Mouse (Mus musculus): Measurements from ENCODE around the gene Olfr541. TPM values are rescaled to one million over a fixed set of nuclear protein-coding genes. Genes with fewer than 3 reads are reported as not detected.
"Not testable (repeated sequence)": the region's sequence is repeated elsewhere in the genome, so short reads cannot be mapped to it uniquely, and the experiment has no call there.

The Olfr541 gene
- not detected for polyA plus RNA-seq (2012; fragmentation: generic; extraction: Trizol)
- long read RNA-seq, experiment 1, result 0 reads
- long read RNA-seq, experiment 2, result 0 reads

DNA sequence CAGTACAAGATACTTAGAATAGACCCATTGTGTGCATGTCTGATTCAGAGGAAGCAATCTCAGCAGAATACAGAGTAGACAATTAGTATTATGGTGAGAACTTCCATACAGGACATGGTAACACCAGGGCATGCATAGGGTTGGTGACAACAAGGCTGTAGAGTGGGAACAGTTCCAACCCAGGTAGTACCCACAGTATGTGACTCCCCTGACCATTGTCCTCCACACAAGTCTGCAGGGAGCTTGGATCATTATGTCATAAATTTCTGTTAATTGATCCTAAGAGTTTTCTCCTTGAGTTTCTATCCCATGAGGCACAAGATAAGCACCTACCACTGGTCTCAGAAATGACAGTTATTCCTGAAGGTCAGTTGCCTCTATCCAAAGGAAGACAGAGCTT, at the start of gene Olfr541:
Gene Olfr541, plus strand, starts transcription at position 301 of the 400 bp plus-strand sequence.
- Histone ChIP-seq H3ac (ENCODE audit: control insufficient read depth, insufficient read length, low read depth) (no peak within 1 kb of the TSS), H3K27me3 (ENCODE audit: control insufficient read depth, insufficient read depth, insufficient read length) (no peaks in the 10 kb centered on the region), H3K79me3 (ENCODE audit: low read depth) (no peaks in the 10 kb centered on the region), H3K36me3 (ENCODE audit: control insufficient read depth, insufficient read depth) (no peaks in the 10 kb centered on the region), H3K79me2 (ENCODE audit: control insufficient read depth, insufficient read depth) (no peaks in the 10 kb centered on the region), H3K4me3 (ENCODE audit: insufficient read depth, poor library complexity, severe bottlenecking) (no peak within 1 kb of the TSS)
- no peak for TF ChIP-seq MAX (IDR thresholded peaks at IDR 0.05)
- TF ChIP-seq MYOD1 (IDR thresholded peaks at IDR 0.05; ENCODE audit: control insufficient read depth, insufficient read length, low read depth), result no peak
- TF ChIP-seq CEBPB (IDR thresholded peaks at IDR 0.05; ENCODE audit: low read depth), result no peak
- TF ChIP-seq FOSL1 (IDR thresholded peaks at IDR 0.05; ENCODE audit: insufficient read depth, low read length, poor library complexity, severe bottlenecking), result no peak
- no peak for TF ChIP-seq MYOG (IDR thresholded peaks at IDR 0.05; ENCODE audit: control insufficient read depth, extremely low read depth, insufficient read length)
- TF ChIP-seq USF1 (IDR thresholded peaks at IDR 0.05; ENCODE audit: low read depth), result no peak
- no peak for TF ChIP-seq CTCF (IDR thresholded peaks at IDR 0.05; ENCODE audit: control insufficient read depth, insufficient read depth, insufficient read length)

DNA sequence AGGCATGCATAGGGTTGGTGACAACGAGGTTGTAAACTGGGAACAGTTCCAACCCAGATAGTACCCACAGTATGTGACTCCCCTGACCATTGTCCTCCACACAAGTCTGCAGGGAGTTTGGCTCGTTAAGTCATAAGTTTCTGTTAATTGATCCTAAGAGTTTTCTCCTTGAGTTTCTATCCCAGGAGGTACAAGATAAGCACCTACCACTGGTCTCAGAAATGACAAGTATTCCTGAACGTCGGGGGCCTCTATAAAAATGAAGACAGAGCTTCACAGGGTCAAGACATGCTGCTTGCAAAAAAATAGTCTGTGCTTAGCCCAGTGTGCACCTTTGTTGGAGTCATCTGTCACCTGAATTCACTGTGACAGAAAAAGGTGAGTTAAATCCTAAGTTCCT, 37.4 kb upstream of the Olfr541 start, which contains the start of gene Olfr539:
Gene Olfr539, plus strand, starts transcription at position 301 of the 400 bp plus-strand sequence.
- H3K79me2 ChIP-seq (ENCODE audit: control insufficient read depth, insufficient read depth), result no peaks in the 10 kb centered on the region
- H3K79me3 ChIP-seq (ENCODE audit: low read depth), result no peaks in the 10 kb centered on the region
- TF ChIP-seq MYOD1 (IDR thresholded peaks at IDR 0.05; ENCODE audit: control insufficient read depth, insufficient read length, low read depth) (no peak), MYOG (IDR thresholded peaks at IDR 0.05; ENCODE audit: control insufficient read depth, extremely low read depth, insufficient read length) (no peak), CTCF (IDR thresholded peaks at IDR 0.05; ENCODE audit: control insufficient read depth, insufficient read depth, insufficient read length) (no peak), CEBPB (IDR thresholded peaks at IDR 0.05; ENCODE audit: low read depth) (no peak), MAX (IDR thresholded peaks at IDR 0.05) (no peak), FOSL1 (IDR thresholded peaks at IDR 0.05; ENCODE audit: insufficient read depth, low read length, poor library complexity, severe bottlenecking) (no peak), USF1 (IDR thresholded peaks at IDR 0.05; ENCODE audit: low read depth) (no peak)
- no peaks in the 10 kb centered on the region for H3K36me3 ChIP-seq (ENCODE audit: control insufficient read depth, insufficient read depth)
- H3K27me3 ChIP-seq (ENCODE audit: control insufficient read depth, insufficient read depth, insufficient read length), result no peaks in the 10 kb centered on the region
- H3ac ChIP-seq (ENCODE audit: control insufficient read depth, insufficient read length, low read depth), result no peak within 1 kb of the TSS
- no peak within 1 kb of the TSS for H3K4me3 ChIP-seq (ENCODE audit: insufficient read depth, poor library complexity, severe bottlenecking)

DNA sequence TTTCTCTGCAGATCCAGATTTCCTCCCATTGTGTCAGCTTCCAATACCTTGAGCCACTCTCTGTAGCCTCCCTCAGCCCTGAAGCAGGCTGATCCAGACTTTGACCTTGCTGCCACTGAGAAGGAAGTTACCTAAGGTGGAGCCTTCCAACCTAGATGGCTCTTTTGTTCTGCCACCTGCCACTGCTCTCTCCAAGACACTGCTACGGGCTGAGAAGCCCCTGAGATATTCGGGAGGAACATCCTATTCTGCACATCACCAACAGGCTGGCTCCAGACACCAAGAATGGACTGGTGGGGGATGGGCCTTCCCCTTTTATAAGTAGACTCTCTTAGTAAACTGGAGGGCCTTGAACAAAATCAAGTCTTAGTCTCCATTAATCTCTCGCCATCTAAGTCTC, 26.4 kb upstream of the Olfr541 start:
- H3ac ChIP-seq (ENCODE audit: control insufficient read depth, insufficient read length, low read depth); H3K79me2 ChIP-seq (ENCODE audit: control insufficient read depth, insufficient read depth); H3K79me3 ChIP-seq (ENCODE audit: low read depth); H3K36me3 ChIP-seq (ENCODE audit: control insufficient read depth, insufficient read depth); H3K4me3 ChIP-seq (ENCODE audit: insufficient read depth, poor library complexity, severe bottlenecking); H3K27me3 ChIP-seq (ENCODE audit: control insufficient read depth, insufficient read depth, insufficient read length): not testable (repeated sequence)

DNA sequence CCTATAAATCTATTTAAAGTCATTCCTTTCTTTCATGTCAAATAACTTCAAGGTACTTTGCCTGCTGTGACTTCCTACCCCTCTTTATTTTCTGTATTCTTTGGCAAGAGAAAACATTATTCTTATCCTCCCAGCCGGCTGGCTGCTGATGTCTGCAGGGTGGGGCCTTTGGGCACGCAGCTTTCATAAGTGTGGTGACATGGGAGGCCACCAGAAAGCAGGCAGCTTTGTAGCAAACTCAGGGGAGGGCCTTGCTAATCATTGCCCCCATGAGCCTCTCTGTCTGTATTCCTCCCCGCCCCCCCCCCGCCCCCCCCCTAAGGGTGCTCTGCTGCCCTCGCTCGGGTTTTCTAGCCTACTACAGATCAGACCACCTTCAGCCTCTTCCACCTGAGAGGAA, 21.2 kb upstream of the Olfr541 start:
- Histone ChIP-seq H3K27me3 (ENCODE audit: control insufficient read depth, insufficient read depth, insufficient read length) (peaks cover 3% of the 10 kb centered on the region), H3K79me2 (ENCODE audit: control insufficient read depth, insufficient read depth) (no peaks in the 10 kb centered on the region), H3K36me3 (ENCODE audit: control insufficient read depth, insufficient read depth) (no peaks in the 10 kb centered on the region), H3ac (ENCODE audit: control insufficient read depth, insufficient read length, low read depth) (no peak overlapping the region), H3K4me3 (ENCODE audit: insufficient read depth, poor library complexity, severe bottlenecking) (no peak overlapping the region), H3K79me3 (ENCODE audit: low read depth) (no peaks in the 10 kb centered on the region)
- no peak for TF ChIP-seq USF1 (IDR thresholded peaks at IDR 0.05; ENCODE audit: low read depth)
- no peak for TF ChIP-seq CEBPB (IDR thresholded peaks at IDR 0.05; ENCODE audit: low read depth)
- no peak for TF ChIP-seq MYOD1 (IDR thresholded peaks at IDR 0.05; ENCODE audit: control insufficient read depth, insufficient read length, low read depth)
- TF ChIP-seq MAX (IDR thresholded peaks at IDR 0.05), result no peak
- TF ChIP-seq MYOG (IDR thresholded peaks at IDR 0.05; ENCODE audit: control insufficient read depth, extremely low read depth, insufficient read length), result no peak
- no peak for TF ChIP-seq FOSL1 (IDR thresholded peaks at IDR 0.05; ENCODE audit: insufficient read depth, low read length, poor library complexity, severe bottlenecking)

DNA sequence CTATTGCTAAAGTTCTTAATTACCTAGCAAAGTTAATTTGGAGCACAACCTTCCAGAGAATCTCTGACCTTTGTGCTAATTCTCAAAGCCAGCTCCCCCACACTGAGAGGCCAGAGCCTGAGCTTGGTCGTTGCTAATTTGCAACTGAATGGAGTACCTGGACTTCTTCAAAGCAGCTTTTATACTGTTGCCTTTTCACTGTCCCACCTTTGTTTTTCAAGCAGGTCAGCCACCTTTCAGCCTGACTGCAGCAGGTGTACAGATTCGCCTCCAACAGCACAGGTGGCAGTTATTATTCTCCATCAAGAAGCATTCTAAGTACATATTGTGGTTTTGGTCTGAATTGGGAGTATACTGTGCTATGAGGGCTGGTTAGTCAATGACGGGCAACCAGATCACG, 17.5 kb upstream of the Olfr541 start:
- H3K27me3 ChIP-seq (ENCODE audit: control insufficient read depth, insufficient read depth, insufficient read length); H3K4me3 ChIP-seq (ENCODE audit: insufficient read depth, poor library complexity, severe bottlenecking); H3K36me3 ChIP-seq (ENCODE audit: control insufficient read depth, insufficient read depth); H3ac ChIP-seq (ENCODE audit: control insufficient read depth, insufficient read length, low read depth); H3K79me3 ChIP-seq (ENCODE audit: low read depth); H3K79me2 ChIP-seq (ENCODE audit: control insufficient read depth, insufficient read depth): not testable (repeated sequence)

DNA sequence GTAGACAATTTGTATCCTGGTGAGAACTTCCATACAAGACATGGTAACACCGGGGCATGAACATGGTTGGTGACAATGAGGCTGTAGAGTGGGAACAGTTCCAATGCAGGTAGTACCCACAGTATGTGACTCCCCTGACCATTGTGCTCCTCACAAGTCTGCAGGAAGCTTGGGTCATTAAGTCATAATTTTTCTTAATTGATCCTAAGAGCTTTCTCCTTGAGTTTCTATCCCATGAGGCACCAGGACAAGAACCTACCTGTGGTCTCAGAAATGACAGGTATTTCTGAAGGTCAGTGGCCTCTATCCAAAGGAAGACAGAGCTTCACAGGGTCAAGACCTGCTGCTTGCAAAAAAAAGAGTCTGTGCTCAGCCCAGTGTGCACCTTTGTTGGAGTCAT, 15.4 kb upstream of the Olfr541 start, which contains the start of gene Olfr45:
Gene Olfr45, plus strand, starts transcription at position 301 of the 400 bp plus-strand sequence.
- Histone ChIP-seq H3ac (ENCODE audit: control insufficient read depth, insufficient read length, low read depth) (no peak within 1 kb of the TSS), H3K79me3 (ENCODE audit: low read depth) (no peaks in the 10 kb centered on the region), H3K27me3 (ENCODE audit: control insufficient read depth, insufficient read depth, insufficient read length) (no peaks in the 10 kb centered on the region), H3K79me2 (ENCODE audit: control insufficient read depth, insufficient read depth) (no peaks in the 10 kb centered on the region), H3K4me3 (ENCODE audit: insufficient read depth, poor library complexity, severe bottlenecking) (no peak within 1 kb of the TSS), H3K36me3 (ENCODE audit: control insufficient read depth, insufficient read depth) (no peaks in the 10 kb centered on the region)
- TF ChIP-seq MYOD1 (IDR thresholded peaks at IDR 0.05; ENCODE audit: control insufficient read depth, insufficient read length, low read depth) (no peak), FOSL1 (IDR thresholded peaks at IDR 0.05; ENCODE audit: insufficient read depth, low read length, poor library complexity, severe bottlenecking) (no peak), CTCF (IDR thresholded peaks at IDR 0.05; ENCODE audit: control insufficient read depth, insufficient read depth, insufficient read length) (no peak), MYOG (IDR thresholded peaks at IDR 0.05; ENCODE audit: control insufficient read depth, extremely low read depth, insufficient read length) (no peak), CEBPB (IDR thresholded peaks at IDR 0.05; ENCODE audit: low read depth) (no peak), USF1 (IDR thresholded peaks at IDR 0.05; ENCODE audit: low read depth) (no peak)

Measured in C2C12 (cell line).